Mouse (Mus musculus) testis, adult 2 months (tissue): ENCODE results near the gene Cnga3.

Source experiments
- CTCF ChIP-seq: fragments of 200-500 bp; IDR thresholded peaks from 2 replicates; pipeline ENCODE4 v1.5.1; 2012; ENCODE audit warnings: low read depth, mild to moderate bottlenecking, inconsistent platforms, low read length, moderate library complexity; ENCODE audit not compliant: control insufficient read depth, insufficient read depth, insufficient replicate concordance
- POLR2A ChIP-seq: fragments of 200-500 bp; IDR thresholded peaks from 2 replicates; pipeline ENCODE4 v1.6.1; 2012; ENCODE audit warnings: low read depth, mild to moderate bottlenecking, inconsistent platforms, low read length, moderate library complexity; ENCODE audit not compliant: control insufficient read depth

DNA sequence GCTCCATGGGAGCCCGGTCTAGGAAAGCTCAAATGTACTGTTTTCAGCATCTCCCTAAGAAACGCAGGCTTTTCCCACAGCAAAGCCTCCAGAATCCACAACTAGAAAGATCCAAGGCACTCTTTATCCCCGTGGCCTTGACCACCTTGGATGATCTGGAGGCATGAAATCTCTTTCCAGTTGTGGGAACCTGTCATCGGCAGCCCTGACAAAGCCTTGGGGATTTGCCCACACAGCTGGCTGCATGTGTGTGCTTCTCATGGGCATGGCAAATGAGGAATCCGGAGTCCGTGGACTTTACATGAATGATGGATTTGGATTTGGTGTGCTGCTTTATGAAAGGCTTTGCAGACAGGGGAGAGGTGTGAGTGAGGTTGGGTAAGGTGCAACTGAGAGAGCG lies 46.3 kb upstream of the Cnga3 start:
- TF ChIP-seq CTCF = no peak
- no peak for TF ChIP-seq POLR2A
